Mouse (Mus musculus): ENCODE measurements at regions not wholly inside any gene's neighbourhood (a gene's known extent, or its start where the extent isn't known, plus 50 kb on each side); places are given as distances from the start of the nearest gene placed in this dataset.
A peak's percentile ranks its signal among the peaks of the same experiment; 100 is the strongest.

- peak; percentile 40 to 78 for DNase-seq (ENCODE audit: extremely low spot score in 1 of 2, low spot score in 1 of 2)
Measured at GRCm38 (mm10) chr10:119026291-119026690, 156.3 kb upstream of the Dyrk2 start.

- DNase-seq (ENCODE audit: extremely low spot score in 1 of 2, low spot score in 1 of 2): no peak
Measured at GRCm38 (mm10) chr10:119024425-119024824, 154.4 kb upstream of the Dyrk2 start.

GRCm38 (mm10) chr10:119019082-119019481 is 149.1 kb upstream of the Dyrk2 start:
- DNase-seq (ENCODE audit: extremely low spot score in 1 of 2, low spot score in 1 of 2): no peak

GRCm38 (mm10) chr10:119018490-119018889 is 148.5 kb upstream of the Dyrk2 start:
- DNase-seq (ENCODE audit: extremely low spot score in 1 of 2, low spot score in 1 of 2): no peak

- no peak for DNase-seq (ENCODE audit: extremely low spot score in 1 of 2, low spot score in 1 of 2)
Measured at GRCm38 (mm10) chr10:119016104-119016503, 146.1 kb upstream of the Dyrk2 start.

- DNase-seq (ENCODE audit: extremely low spot score in 1 of 2, low spot score in 1 of 2): no peak
Measured at GRCm38 (mm10) chr10:119015311-119016055, 145.5 kb upstream of the Dyrk2 start.

- DNase-seq (ENCODE audit: extremely low spot score in 1 of 2, low spot score in 1 of 2): no peak
Measured at GRCm38 (mm10) chr10:119014731-119015130, 144.7 kb upstream of the Dyrk2 start.

GRCm38 (mm10) chr10:119013758-119014157 is 143.7 kb upstream of the Dyrk2 start:
- peak; percentile 52 to 62 for DNase-seq (ENCODE audit: extremely low spot score in 1 of 2, low spot score in 1 of 2)

GRCm38 (mm10) chr10:119011511-119011910 is 141.5 kb upstream of the Dyrk2 start:
- no peak for DNase-seq (ENCODE audit: extremely low spot score in 1 of 2, low spot score in 1 of 2)

GRCm38 (mm10) chr10:119010884-119011283 is 140.9 kb upstream of the Dyrk2 start:
- DNase-seq (ENCODE audit: extremely low spot score in 1 of 2, low spot score in 1 of 2): no peak

- DNase-seq (ENCODE audit: extremely low spot score in 1 of 2, low spot score in 1 of 2): no peak
Measured at GRCm38 (mm10) chr10:119006866-119007575, 137.0 kb upstream of the Dyrk2 start.

GRCm38 (mm10) chr10:119005491-119005890 is 135.5 kb upstream of the Dyrk2 start:
- no peak for DNase-seq (ENCODE audit: extremely low spot score in 1 of 2, low spot score in 1 of 2)

GRCm38 (mm10) chr10:119004426-119004825 is 134.4 kb upstream of the Dyrk2 start:
- DNase-seq (ENCODE audit: extremely low spot score in 1 of 2, low spot score in 1 of 2): no peak

- no peak for DNase-seq (ENCODE audit: extremely low spot score in 1 of 2, low spot score in 1 of 2)
Measured at GRCm38 (mm10) chr10:119003839-119004238, 133.8 kb upstream of the Dyrk2 start.

- no peak for DNase-seq (ENCODE audit: extremely low spot score in 1 of 2, low spot score in 1 of 2)
Measured at GRCm38 (mm10) chr10:119003042-119003441, 133.0 kb upstream of the Dyrk2 start.

GRCm38 (mm10) chr10:119001895-119002294 is 131.9 kb upstream of the Dyrk2 start:
- DNase-seq (ENCODE audit: extremely low spot score in 1 of 2, low spot score in 1 of 2): no peak

GRCm38 (mm10) chr10:119001000-119001780 is 131.2 kb upstream of the Dyrk2 start:
- DNase-seq (ENCODE audit: extremely low spot score in 1 of 2, low spot score in 1 of 2): no peak

GRCm38 (mm10) chr10:118998966-118999365 is 129.0 kb upstream of the Dyrk2 start:
- DNase-seq (ENCODE audit: extremely low spot score in 1 of 2, low spot score in 1 of 2): no peak

- DNase-seq (ENCODE audit: extremely low spot score in 1 of 2, low spot score in 1 of 2): no peak
Measured at GRCm38 (mm10) chr10:118997034-118997433, 127.0 kb upstream of the Dyrk2 start.

GRCm38 (mm10) chr10:118993819-118994574 is 124.0 kb upstream of the Dyrk2 start:
- DNase-seq (ENCODE audit: extremely low spot score in 1 of 2, low spot score in 1 of 2): no peak

GRCm38 (mm10) chr10:118991213-118991612 is 121.2 kb upstream of the Dyrk2 start:
- DNase-seq (ENCODE audit: extremely low spot score in 1 of 2, low spot score in 1 of 2): peak; percentile 48 to 77

Data from frontal cortex, adult 2 months (tissue).